Mouse (Mus musculus) limb, embryonic 14.5 days (tissue): ENCODE data around the gene Olfr521. TPM values are rescaled to one million over a fixed set of nuclear protein-coding genes. Genes with fewer than 3 reads are reported as not detected.
"Not testable (repeated sequence)": the region's sequence is repeated elsewhere in the genome, so short reads cannot be mapped to it uniquely, and the experiment has no call there.

ENCODE experiments used
- ATAC-seq: fragments of 200-750 bp; cut with Nextera tagmentation; 2 replicates; pipeline ENCODE4 v1.8.0; 2017; ENCODE audit warnings: low read depth, moderate number of reproducible peaks, moderate TSS enrichment; ENCODE audit not compliant: low FRiP score
- DNase-seq: peaks from one replicate; pipeline ENCODE4 v3.0.0-alpha.2; 2015; ENCODE audit warnings: low spot score
- H3K27ac ChIP-seq: fragments of 300-500 bp; sonication (generic); replicated peaks from 2 replicates; pipeline ENCODE4 v1.5.1; 2014; ENCODE audit warnings: low read depth, mild to moderate bottlenecking, low read length, moderate library complexity, mixed read lengths
- H3K27me3 ChIP-seq: fragments of 300-500 bp; sonication (generic); 2 replicates; pipeline ENCODE4 v1.6.1; 2014; ENCODE audit warnings: low read length, mixed read lengths; ENCODE audit not compliant: control insufficient read depth, insufficient read depth
- H3K36me3 ChIP-seq: fragments of 300-500 bp; sonication (generic); 2 replicates; pipeline ENCODE4 v1.6.1; 2014; ENCODE audit warnings: mild to moderate bottlenecking, low read length, moderate library complexity, mixed read lengths; ENCODE audit not compliant: control insufficient read depth, insufficient read depth
- H3K4me1 ChIP-seq: fragments of 300-500 bp; sonication (generic); 2 replicates; pipeline ENCODE4 v1.6.1; 2014; ENCODE audit warnings: antibody characterized with exemption, low read length, mixed read lengths; ENCODE audit not compliant: control insufficient read depth, insufficient read depth
- H3K4me2 ChIP-seq: fragments of 300-500 bp; sonication (generic); replicated peaks from 2 replicates; pipeline ENCODE4 v1.6.1; 2014; ENCODE audit warnings: low read depth, mild to moderate bottlenecking, low read length, moderate library complexity; ENCODE audit not compliant: severe bottlenecking
- H3K4me3 ChIP-seq: fragments of 300-500 bp; sonication (generic); replicated peaks from 2 replicates; pipeline ENCODE4 v1.5.1; 2014; ENCODE audit warnings: low read length
- H3K9ac ChIP-seq: fragments of 300-500 bp; sonication (generic); 2 replicates; pipeline ENCODE4 v1.6.1; 2014; ENCODE audit warnings: mild to moderate bottlenecking, low read depth, low read length, moderate library complexity; ENCODE audit not compliant: severe bottlenecking
- H3K9me3 ChIP-seq: fragments of 300-500 bp; sonication (generic); 2 replicates; pipeline ENCODE4 v1.6.1; 2016; ENCODE audit warnings: low read length; ENCODE audit not compliant: control insufficient read depth
- POLR2A ChIP-seq: fragments of 200-500 bp; IDR thresholded peaks from 2 replicates; pipeline ENCODE4 v1.8.0; 2012; ENCODE audit warnings: inconsistent platforms, mild to moderate bottlenecking, moderate library complexity, borderline replicate concordance; ENCODE audit not compliant: insufficient read depth, insufficient read length; ENCODE audit errors: extremely low read depth
- whole genome bisulfite sequencing: fragments of 180-500 bp; shearing (Covaris S2); extraction: QIAGEN DNeasy Blood & Tissue Kit; methylation state at CpG from one replicate; pipeline ENCODE4 v1.1.7; 2014; 5-methylcytosine and 5-hydroxymethylcytosine counted together
- polyA plus RNA-seq, 2 experiments: library from polyadenylated mRNA; depleted of rRNA in 1 of 2; stranded (reverse) in 1 of 2; unstranded in 1 of 2; fragments of >200 nt; fragmentation: Nextera tagmentation in 1 of 2; extraction: Ambion mirVana in 1 of 2; gene quantifications; 2 replicates each; pipeline versions ENCODE4 v1.2.1 to v1.2.3; 2012 to 2014

Gene Olfr521
- polyA plus RNA-seq, 2 experiments: not detected

DNA sequence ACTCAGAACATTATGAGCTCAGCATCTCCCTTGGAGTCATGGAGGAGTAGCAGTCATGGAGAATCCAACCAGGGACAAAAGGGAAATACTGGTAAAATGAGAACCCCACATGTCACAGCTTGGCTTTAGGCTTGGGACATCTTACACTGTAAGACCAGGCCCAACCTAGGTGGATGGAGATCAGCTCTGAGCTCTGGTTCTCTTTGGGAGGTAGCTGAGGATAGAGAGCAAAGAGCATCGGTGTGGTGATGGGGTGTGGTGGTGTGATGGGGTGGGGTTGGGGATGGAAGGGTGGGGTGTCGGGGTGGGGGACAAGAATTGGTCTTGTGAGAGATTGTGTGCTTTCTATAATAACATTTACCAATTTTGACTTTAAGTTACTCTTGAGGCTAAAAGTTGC is 47.5 kb downstream of the Olfr521 start:
- Histone ChIP-seq H3K9me3 (no peaks in the 10 kb centered on the region), H3K27me3 (no peaks in the 10 kb centered on the region), H3K27ac (no peak overlapping the region), H3K4me1 (no peaks in the 10 kb centered on the region), H3K4me2 (no peak overlapping the region), H3K36me3 (0 out of 2 replicates have a peak, but pooled peaks cover 6% of the 10 kb centered on the region), H3K9ac (no peak overlapping the region), H3K4me3 (no peak overlapping the region)
- DNase-seq: no peak
- 88% methylated on average over 2 of the region's 2 CpGs for WGBS
- no peak for ATAC-seq
- no peak for TF ChIP-seq POLR2A

DNA sequence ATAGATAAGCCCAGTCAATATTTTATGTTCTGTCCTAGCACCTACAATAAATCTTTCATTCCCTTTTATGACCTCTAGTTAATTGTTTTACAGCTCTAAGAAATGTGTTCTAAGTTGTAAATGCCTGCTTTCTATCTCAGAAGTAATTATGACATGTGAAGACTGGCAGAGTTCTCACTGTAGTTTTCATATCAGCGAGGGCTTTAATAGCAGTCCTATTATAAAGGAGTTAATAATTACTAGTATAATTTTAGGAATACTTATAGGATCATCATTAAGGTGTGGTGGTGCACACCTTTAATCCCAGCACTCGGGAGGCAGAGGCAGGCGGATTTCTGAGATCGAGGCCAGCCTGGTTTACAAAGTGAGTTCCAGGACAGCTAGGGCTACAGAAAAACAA is 48.4 kb downstream of the Olfr521 start:
- no peak overlapping the region for H3K9ac ChIP-seq
- ATAC-seq (no peak), DNase-seq (no peak)
- WGBS: 76% methylated on average over 4 of the region's 4 CpGs
- H3K27ac ChIP-seq: no peak overlapping the region
- no peaks in the 10 kb centered on the region for H3K27me3 ChIP-seq
- H3K4me3 ChIP-seq: no peak overlapping the region
- H3K9me3 ChIP-seq: no peaks in the 10 kb centered on the region
- no peak overlapping the region for H3K4me2 ChIP-seq
- TF ChIP-seq POLR2A: no peak
- no peaks in the 10 kb centered on the region for H3K4me1 ChIP-seq
- H3K36me3 ChIP-seq: 0 out of 2 replicates have a peak, but pooled peaks cover 6% of the 10 kb centered on the region

DNA sequence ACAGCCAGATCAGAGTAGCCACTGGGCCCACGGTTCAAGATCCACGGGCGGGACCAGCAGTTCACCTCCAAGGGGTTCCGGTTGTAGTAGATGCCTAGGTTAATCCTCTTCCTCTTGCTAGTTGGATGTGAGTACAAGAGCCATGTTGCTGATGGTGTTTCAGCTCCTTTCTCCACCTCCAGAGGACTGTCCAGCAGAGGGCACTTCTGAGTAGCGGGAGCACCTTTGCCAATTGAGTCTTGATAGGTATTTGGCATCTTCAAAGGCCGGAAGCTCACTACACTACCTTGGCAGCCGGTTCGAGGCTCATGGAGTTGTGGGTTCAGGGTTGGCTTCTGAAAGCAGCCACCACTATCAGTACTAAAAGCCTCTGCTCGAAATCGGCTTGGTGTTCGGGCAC is 50.1 kb downstream of the Olfr521 start:
- no peak overlapping the region for H3K4me3 ChIP-seq
- no peaks in the 10 kb centered on the region for H3K9me3 ChIP-seq
- H3K4me2 ChIP-seq: no peak overlapping the region
- 90% methylated on average over 11 of the region's 11 CpGs for WGBS
- no peak for ATAC-seq
- no peak for TF ChIP-seq POLR2A
- no peak overlapping the region for H3K9ac ChIP-seq
- no peak for DNase-seq
- no peaks in the 10 kb centered on the region for H3K27me3 ChIP-seq
- H3K36me3 ChIP-seq: 0 out of 2 replicates have a peak, but pooled peaks cover 6% of the 10 kb centered on the region
- no peak overlapping the region for H3K27ac ChIP-seq
- no peaks in the 10 kb centered on the region for H3K4me1 ChIP-seq

DNA sequence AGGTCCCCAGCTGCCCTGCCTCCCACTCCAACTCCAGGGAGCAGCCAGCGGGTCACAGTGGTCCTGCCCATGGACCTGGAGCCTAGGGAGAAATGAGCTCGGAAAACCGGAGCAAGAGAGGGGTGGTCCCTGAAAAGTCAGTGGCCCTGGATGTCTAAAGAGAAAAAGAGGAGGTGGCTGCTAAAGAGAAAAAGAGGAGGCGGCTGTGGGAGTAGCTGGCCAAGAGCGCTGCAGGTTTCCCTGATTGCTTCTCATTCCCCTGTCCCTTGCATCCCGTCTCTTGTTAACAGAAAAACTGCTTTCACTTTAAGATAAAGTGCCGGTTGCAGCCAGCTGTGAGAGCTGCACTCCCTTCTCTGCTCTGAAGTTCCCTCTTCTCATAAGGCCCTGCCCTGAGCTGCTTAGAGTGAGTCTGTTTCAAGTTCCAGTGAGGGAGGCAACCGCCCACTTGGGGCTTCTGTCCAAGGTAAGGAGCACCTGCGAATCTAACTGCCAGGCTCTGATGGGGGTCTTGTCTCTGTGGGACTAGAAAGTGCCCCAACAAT is 54.9 kb downstream of the Olfr521 start:
- H3K9ac ChIP-seq, H3K36me3 ChIP-seq, H3K4me3 ChIP-seq, DNase-seq, H3K27me3 ChIP-seq, H3K4me1 ChIP-seq, H3K4me2 ChIP-seq, H3K27ac ChIP-seq, H3K9me3 ChIP-seq, ATAC-seq: not testable (repeated sequence)
- WGBS: 25% methylated on average over 9 of the region's 9 CpGs

Other genes with a start within 250 kb of the Olfr521 start
- 26.3 and 26.8 TPM in 2 replicates for gene Arrb1, start 228.0 kb upstream of the Olfr521 start, polyA plus RNA-seq (2012; rRNA removed)
- gene Arrb1, start 228.0 kb upstream of the Olfr521 start, polyA plus RNA-seq (2014; fragmentation: Nextera tagmentation; extraction: Ambion mirVana): 3.5 and 4.2 TPM in 2 replicates
- gene Tpbgl, start 136.4 kb upstream of the Olfr521 start, polyA plus RNA-seq (2012; rRNA removed): 0.73 and 0.86 TPM in 2 replicates
- gene Tpbgl, start 136.4 kb upstream of the Olfr521 start, polyA plus RNA-seq (2014; fragmentation: Nextera tagmentation; extraction: Ambion mirVana): 0.45 and 0.48 TPM in 2 replicates
- gene Slco2b1, start 52.2 kb upstream of the Olfr521 start, polyA plus RNA-seq (2012; rRNA removed): 4.7 and 5.6 TPM in 2 replicates
- gene Slco2b1, start 52.2 kb upstream of the Olfr521 start, polyA plus RNA-seq (2014; fragmentation: Nextera tagmentation; extraction: Ambion mirVana): 3.1 and 3.2 TPM in 2 replicates
- 0.19 TPM in 1 of 2 replicates, not detected in the other for gene Olfr520, start 33.2 kb upstream of the Olfr521 start, polyA plus RNA-seq (2012; rRNA removed)
- not detected in 2 replicates for gene Olfr520, start 33.2 kb upstream of the Olfr521 start, polyA plus RNA-seq (2014; fragmentation: Nextera tagmentation; extraction: Ambion mirVana)
- 3.2 TPM in 2 replicates for gene Neu3, start 64.9 kb downstream of the Olfr521 start, polyA plus RNA-seq (2012; rRNA removed)
- gene Neu3, start 64.9 kb downstream of the Olfr521 start, polyA plus RNA-seq (2014; fragmentation: Nextera tagmentation; extraction: Ambion mirVana): 3.0 TPM in 2 replicates
- 0.20 and 0.28 TPM in 2 replicates for gene Xrra1, start 95.6 kb downstream of the Olfr521 start, polyA plus RNA-seq (2012; rRNA removed)
- 0.23 and 0.25 TPM in 2 replicates for gene Xrra1, start 95.6 kb downstream of the Olfr521 start, polyA plus RNA-seq (2014; fragmentation: Nextera tagmentation; extraction: Ambion mirVana)
- gene Spcs2, start 100.0 kb downstream of the Olfr521 start, polyA plus RNA-seq (2012; rRNA removed): 95.1 and 115 TPM in 2 replicates
- gene Spcs2, start 100.0 kb downstream of the Olfr521 start, polyA plus RNA-seq (2014; fragmentation: Nextera tagmentation; extraction: Ambion mirVana): 293 and 301 TPM in 2 replicates
- 9.7 and 10.5 TPM in 2 replicates for gene Rnf169, start 216.9 kb downstream of the Olfr521 start, polyA plus RNA-seq (2012; rRNA removed)
- 7.3 and 9.6 TPM in 2 replicates for gene Rnf169, start 216.9 kb downstream of the Olfr521 start, polyA plus RNA-seq (2014; fragmentation: Nextera tagmentation; extraction: Ambion mirVana)
- gene Chrdl2, start 242.7 kb downstream of the Olfr521 start, polyA plus RNA-seq (2012; rRNA removed): 4.0 and 4.6 TPM in 2 replicates
- 2.1 and 2.6 TPM in 2 replicates for gene Chrdl2, start 242.7 kb downstream of the Olfr521 start, polyA plus RNA-seq (2014; fragmentation: Nextera tagmentation; extraction: Ambion mirVana)